Mouse (Mus musculus): ENCODE measurements at regions not wholly inside any gene's neighbourhood (a gene's known extent, or its start where the extent isn't known, plus 50 kb on each side); places are given as distances from the start of the nearest gene placed in this dataset.

DNA sequence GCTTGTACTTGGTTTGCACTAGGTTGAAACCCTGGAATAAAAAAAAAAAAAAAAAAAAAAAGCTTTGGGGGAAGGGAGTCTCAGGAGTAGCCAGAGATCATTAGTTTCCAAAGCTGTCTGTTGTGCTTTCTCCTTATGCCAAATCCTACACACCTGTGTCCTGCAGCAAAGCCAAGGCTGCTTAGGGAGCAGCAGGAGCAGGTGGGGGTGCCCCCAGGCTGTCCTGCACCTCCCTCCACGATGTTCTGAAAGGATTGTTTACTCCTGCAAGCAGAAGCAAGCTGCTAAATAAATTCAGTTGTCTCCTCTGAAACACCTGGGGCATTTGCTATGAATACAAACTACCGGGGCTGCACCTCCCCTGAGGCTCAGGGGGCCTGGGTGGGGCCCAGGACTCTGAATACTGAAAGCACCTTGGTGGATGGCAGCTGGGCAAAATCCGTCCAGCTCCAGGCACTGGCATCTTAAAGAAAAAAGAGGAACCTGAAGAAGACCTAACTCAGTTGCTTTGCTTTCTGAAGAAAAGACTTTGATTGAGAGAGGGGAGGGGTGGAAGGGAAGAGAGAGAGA, 137.5 kb upstream of the Arl4c start:
- TF ChIP-seq CTCF (conservative IDR thresholded peaks at IDR 0.05; ENCODE audit: insufficient read depth, insufficient read length, low read depth, low read length) (no peak), POLR2A (IDR thresholded peaks at IDR 0.05; ENCODE audit: low read depth, low read length) (no peak)

Data from kidney, adult 2 months (tissue).